Mouse (Mus musculus) limb, embryonic 13.5 days (tissue): Measurements from ENCODE around the gene Rnf223. TPM values are rescaled to one million over a fixed set of nuclear protein-coding genes. Genes with fewer than 3 reads are reported as not detected.
"Not testable (repeated sequence)": the region's sequence is repeated elsewhere in the genome, so short reads cannot be mapped to it uniquely, and the experiment has no call there.

ENCODE experiments used
- ATAC-seq: fragments of 200-750 bp; cut with Nextera tagmentation; 2 replicates; pipeline ENCODE4 v1.8.0; 2017; ENCODE audit warnings: low read depth, moderate number of reproducible peaks, moderate TSS enrichment; ENCODE audit not compliant: low FRiP score
- H3K27ac ChIP-seq: fragments of 300-500 bp; sonication (generic); 2 replicates; pipeline ENCODE4 v1.5.1; 2015; ENCODE audit warnings: inconsistent platforms, mild to moderate bottlenecking, moderate library complexity
- H3K27me3 ChIP-seq: fragments of 300-500 bp; sonication (generic); 2 replicates; pipeline ENCODE4 v1.6.1; 2015; ENCODE audit warnings: mild to moderate bottlenecking, inconsistent platforms
- H3K36me3 ChIP-seq: fragments of 300-500 bp; sonication (generic); 2 replicates; pipeline ENCODE4 v1.6.1; 2015; ENCODE audit warnings: inconsistent platforms, mild to moderate bottlenecking, moderate library complexity
- H3K4me1 ChIP-seq: fragments of 300-500 bp; sonication (generic); 2 replicates; pipeline ENCODE4 v1.6.1; 2015; ENCODE audit warnings: inconsistent platforms
- H3K4me2 ChIP-seq: fragments of 300-500 bp; sonication (generic); replicated peaks from 2 replicates; pipeline ENCODE4 v1.6.1; 2015; ENCODE audit warnings: inconsistent platforms, mild to moderate bottlenecking, moderate library complexity
- H3K4me3 ChIP-seq: fragments of 300-500 bp; sonication (generic); 2 replicates; pipeline ENCODE4 v1.5.1; 2015; ENCODE audit warnings: moderate library complexity, mild to moderate bottlenecking, inconsistent platforms
- H3K9ac ChIP-seq: fragments of 300-500 bp; sonication (generic); 2 replicates; pipeline ENCODE4 v1.6.1; 2015; ENCODE audit warnings: mild to moderate bottlenecking, inconsistent platforms
- H3K9me3 ChIP-seq: fragments of 300-500 bp; sonication (generic); 2 replicates; pipeline ENCODE4 v1.6.1; 2016; ENCODE audit warnings: inconsistent platforms
- WGBS: fragments of 180-500 bp; shearing (Covaris S2); methylation state at CpG from one replicate; pipeline ENCODE4 v1.1.7; 2015; 5-methylcytosine and 5-hydroxymethylcytosine counted together
- polyA plus RNA-seq: library from polyadenylated mRNA; unstranded; fragments of >200 nt; fragmentation: Nextera tagmentation; extraction: Ambion mirVana; gene quantifications from 2 replicates; pipeline ENCODE4 v1.2.1, GENCODE M21; 2015

Rnf223 gene
- polyA plus RNA-seq, 1 experiment from 2014 or later = 0.48 TPM

DNA sequence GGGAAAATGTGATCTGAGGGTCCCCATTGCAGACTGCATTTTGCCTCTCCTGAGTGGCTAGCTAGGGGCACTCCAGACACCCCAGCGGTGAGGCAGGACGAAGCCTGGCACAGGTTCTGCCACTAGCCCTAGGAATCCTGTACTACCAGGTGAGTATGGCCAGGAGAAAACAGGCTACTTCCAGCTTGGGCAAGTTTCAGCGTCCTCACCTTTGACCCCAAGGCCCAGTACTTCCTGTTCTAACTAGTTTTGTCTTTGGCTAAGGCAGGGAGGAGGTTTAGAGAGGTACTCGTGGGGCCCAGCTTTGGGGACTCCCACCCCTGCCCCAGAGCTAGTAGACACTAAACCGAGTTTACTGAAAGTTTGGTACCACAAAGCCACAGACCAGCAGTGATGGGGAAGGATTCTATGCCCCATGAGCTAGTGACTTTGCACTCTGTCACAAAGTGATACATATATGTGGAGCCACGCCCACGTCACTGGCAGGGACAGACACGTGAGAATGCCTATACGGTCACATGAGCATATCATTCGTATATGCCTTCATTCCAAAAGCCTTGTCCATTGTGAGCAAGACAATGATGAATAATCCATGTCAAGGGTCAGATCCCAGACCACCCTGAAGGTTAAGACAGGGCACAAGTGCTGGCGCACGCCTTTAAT is 3.8 kb downstream of the Rnf223 start:
- WGBS = 79% methylated on average over 12 of the region's 12 CpGs
- H3K4me1 ChIP-seq = no peaks in the 10 kb centered on the region
- no peak for ATAC-seq
- no peak overlapping the region for H3K27ac ChIP-seq
- no peaks in the 10 kb centered on the region for H3K36me3 ChIP-seq
- H3K9me3 ChIP-seq = no peaks in the 10 kb centered on the region; the same call in 1 of the 2 replicates
- H3K9ac ChIP-seq = no peak overlapping the region
- no peak overlapping the region for H3K4me2 ChIP-seq
- H3K4me3 ChIP-seq = no peak overlapping the region
- H3K27me3 ChIP-seq = no peaks in the 10 kb centered on the region

DNA sequence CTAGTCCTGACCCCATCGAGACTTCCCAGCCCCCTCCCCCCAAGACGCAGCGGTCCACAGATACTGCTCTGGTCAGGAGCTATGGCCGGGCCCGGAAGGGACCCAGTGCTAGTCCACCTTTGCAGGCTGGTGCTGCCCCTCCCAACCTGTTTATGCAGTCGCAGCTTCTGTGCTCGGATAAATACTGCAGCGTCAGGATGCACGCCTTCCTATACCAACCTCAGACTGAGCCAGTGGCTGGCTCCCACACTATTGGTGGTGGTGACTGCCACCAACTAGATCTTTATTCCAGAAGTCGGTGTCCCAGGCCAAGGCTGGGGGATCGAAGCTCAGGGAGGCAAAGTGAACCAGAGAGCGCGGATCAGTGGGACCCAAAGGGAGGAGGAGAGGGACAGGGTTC is 4.8 kb downstream of the Rnf223 start:
- H3K27ac ChIP-seq = no peak overlapping the region
- ATAC-seq = no peak
- H3K27me3 ChIP-seq = no peaks in the 10 kb centered on the region
- H3K36me3 ChIP-seq = no peaks in the 10 kb centered on the region
- H3K9ac ChIP-seq = no peak overlapping the region
- H3K4me1 ChIP-seq = no peaks in the 10 kb centered on the region
- no peak overlapping the region for H3K4me3 ChIP-seq
- no peak overlapping the region for H3K4me2 ChIP-seq
- WGBS = 92% methylated on average over 13 of the region's 13 CpGs
- no peaks in the 10 kb centered on the region; the same call in 1 of the 2 replicates for H3K9me3 ChIP-seq

DNA sequence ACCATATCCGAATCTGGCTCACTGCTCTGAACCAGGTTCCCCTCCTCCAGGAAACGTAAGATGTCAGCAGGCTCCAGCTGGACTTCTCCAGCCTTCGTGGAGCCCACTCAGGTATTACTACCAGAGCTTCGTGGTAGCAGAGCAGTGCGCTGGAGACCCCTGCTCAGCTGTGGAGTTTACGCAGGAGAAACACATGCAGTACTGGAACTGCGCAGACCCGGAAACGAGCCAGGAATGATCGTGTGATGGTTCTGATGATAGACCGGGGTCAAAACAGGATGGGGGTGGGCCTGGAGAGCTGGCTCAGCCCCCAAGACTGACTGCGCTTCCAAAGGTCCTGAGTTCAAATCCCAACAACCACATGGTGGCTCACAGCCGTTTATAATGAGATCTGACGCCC is 5.5 kb downstream of the Rnf223 start:
- H3K36me3 ChIP-seq = no peaks in the 10 kb centered on the region
- H3K4me3 ChIP-seq = no peak overlapping the region
- H3K9me3 ChIP-seq = no peaks in the 10 kb centered on the region; the same call in 1 of the 2 replicates
- H3K9ac ChIP-seq = no peak overlapping the region
- no peak for ATAC-seq
- no peaks in the 10 kb centered on the region for H3K27me3 ChIP-seq
- no peaks in the 10 kb centered on the region for H3K4me1 ChIP-seq
- H3K27ac ChIP-seq = no peak overlapping the region
- WGBS = 93% methylated on average over 14 of the region's 14 CpGs
- no peak overlapping the region for H3K4me2 ChIP-seq

DNA sequence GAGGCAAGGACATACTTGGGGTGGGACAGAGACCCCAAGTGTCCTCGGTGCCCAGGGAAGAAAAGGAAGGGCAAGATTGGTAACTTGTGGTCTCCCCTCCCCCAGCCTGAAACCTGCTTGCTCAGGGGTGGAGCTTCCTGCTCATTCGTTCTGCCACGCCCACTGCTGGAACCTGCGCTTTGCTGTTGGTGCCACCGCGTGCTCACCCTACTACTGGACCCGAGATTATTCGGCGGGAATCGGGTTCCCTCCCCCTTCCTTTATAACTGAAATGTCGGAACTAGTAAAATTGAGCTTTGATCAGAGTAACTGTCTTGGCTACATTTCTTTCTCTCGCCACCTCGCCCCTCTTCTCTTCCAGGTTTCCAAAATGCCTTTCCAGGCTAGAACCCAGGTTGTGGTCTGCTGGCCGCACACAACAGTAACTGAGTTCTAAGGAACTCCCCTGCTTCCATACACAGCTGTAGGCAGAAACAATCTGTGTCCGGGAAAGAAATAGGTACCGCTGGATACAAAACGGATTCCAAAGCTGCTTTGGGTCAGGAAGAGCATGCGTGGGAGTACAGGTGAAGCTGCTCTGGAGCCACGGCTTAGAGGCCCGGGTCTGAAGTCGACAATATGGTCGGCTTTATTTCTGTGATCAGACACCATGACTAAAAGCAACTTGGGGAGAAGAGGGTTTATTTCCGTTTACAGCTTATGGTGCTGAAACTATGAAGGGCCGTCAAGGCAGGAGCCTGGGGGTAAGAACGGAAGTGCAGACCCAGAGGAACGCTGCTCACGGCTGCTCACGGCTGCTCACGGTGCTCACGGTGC is 6.2 kb downstream of the Rnf223 start:
- no peaks in the 10 kb centered on the region for H3K36me3 ChIP-seq
- WGBS = 94% methylated on average over 30 of the region's 30 CpGs
- no peak overlapping the region for H3K4me2 ChIP-seq
- H3K27ac ChIP-seq = no peak overlapping the region
- no peaks in the 10 kb centered on the region for H3K4me1 ChIP-seq
- H3K9me3 ChIP-seq = no peaks in the 10 kb centered on the region; the same call in 1 of the 2 replicates
- ATAC-seq = no peak
- H3K9ac ChIP-seq = no peak overlapping the region
- H3K4me3 ChIP-seq = no peak overlapping the region
- H3K27me3 ChIP-seq = no peaks in the 10 kb centered on the region

DNA sequence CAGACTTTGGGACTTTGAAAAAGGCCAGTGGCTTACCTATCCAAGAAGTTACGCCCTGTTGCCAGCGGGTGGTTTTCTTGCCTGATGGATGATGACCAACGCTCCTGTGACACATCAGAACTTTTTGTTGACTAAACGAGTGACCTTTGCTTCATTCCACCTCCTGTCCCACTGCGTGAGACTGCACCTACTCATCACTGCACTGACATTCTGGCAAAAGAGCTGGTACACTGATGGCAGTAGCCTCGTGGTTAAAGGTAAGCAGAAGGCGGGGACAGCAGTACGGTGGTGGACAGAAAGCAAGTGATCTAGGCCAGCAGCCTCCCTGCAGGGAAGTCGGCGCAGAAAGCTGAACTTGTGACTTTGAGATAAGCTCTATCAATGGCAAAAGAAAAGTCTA is 20.6 kb downstream of the Rnf223 start:
- H3K4me1 ChIP-seq, H3K27me3 ChIP-seq, H3K4me3 ChIP-seq, H3K4me2 ChIP-seq, H3K9ac ChIP-seq, H3K36me3 ChIP-seq, H3K9me3 ChIP-seq, H3K27ac ChIP-seq, ATAC-seq: not testable (repeated sequence)
- 91% methylated on average over 10 of the region's 10 CpGs for WGBS

DNA sequence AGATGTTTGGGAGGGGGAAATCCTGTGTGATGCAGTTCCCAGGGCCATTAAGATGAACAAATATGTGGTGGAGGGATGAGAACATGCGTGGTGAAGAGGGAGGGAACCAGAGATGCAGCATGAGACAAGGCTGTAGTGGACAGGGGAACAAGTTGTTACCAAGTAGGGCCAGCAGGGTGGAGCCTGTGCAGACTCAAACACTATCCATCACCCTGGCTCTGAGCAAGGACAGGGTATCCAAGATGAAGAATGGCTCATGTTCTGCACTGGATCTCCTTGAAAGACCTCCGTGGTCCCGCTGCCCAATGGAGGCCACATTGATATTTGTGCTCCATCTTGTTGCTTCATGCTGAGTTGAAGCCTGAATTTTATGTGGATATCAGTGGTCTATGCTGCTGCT is 24.5 kb downstream of the Rnf223 start:
- ATAC-seq = no peak
- H3K4me2 ChIP-seq = no peak overlapping the region

DNA sequence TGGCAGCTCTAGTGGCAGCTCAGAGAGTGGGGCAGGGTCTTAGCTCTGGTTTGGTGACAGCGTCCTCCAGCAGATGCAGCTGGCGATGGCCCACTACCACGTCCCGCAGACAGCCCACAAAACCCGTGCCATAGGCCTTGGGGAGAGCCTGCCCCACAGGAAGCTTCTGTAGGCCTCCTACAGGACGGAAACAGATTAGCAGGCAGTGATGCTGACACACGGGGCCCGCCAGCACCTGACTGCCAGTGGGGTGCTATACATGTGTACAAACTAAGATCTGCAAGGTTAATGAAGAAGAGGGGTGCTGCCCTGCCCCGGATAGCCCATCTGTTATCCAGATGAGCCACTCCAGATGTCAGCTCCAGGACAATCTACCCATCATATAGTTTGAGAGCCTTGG is 36.2 kb downstream of the Rnf223 start:
- WGBS = 90% methylated on average over 9 of the region's 9 CpGs
- no peaks in the 10 kb centered on the region for H3K4me1 ChIP-seq
- ATAC-seq = no peak
- no peak overlapping the region for H3K4me2 ChIP-seq
- peaks cover 98% of the 10 kb centered on the region for H3K36me3 ChIP-seq
- H3K9me3 ChIP-seq = peaks cover 15% of the 10 kb centered on the region
- H3K9ac ChIP-seq = no peak overlapping the region
- H3K27me3 ChIP-seq = no peaks in the 10 kb centered on the region
- no peak overlapping the region for H3K27ac ChIP-seq
- H3K4me3 ChIP-seq = no peak overlapping the region

More for the DNA sequence above, 24.5 kb downstream of the Rnf223 start:
- H3K9ac ChIP-seq = no peak overlapping the region
- no peaks in the 10 kb centered on the region for H3K27me3 ChIP-seq
- peaks cover 23% of the 10 kb centered on the region for H3K9me3 ChIP-seq
- 97% methylated on average over 3 of the region's 3 CpGs for whole genome bisulfite sequencing
- no peaks in the 10 kb centered on the region for H3K36me3 ChIP-seq
- H3K4me1 ChIP-seq = no peaks in the 10 kb centered on the region
- H3K4me3 ChIP-seq = no peak overlapping the region
- H3K27ac ChIP-seq = no peak overlapping the region

DNA sequence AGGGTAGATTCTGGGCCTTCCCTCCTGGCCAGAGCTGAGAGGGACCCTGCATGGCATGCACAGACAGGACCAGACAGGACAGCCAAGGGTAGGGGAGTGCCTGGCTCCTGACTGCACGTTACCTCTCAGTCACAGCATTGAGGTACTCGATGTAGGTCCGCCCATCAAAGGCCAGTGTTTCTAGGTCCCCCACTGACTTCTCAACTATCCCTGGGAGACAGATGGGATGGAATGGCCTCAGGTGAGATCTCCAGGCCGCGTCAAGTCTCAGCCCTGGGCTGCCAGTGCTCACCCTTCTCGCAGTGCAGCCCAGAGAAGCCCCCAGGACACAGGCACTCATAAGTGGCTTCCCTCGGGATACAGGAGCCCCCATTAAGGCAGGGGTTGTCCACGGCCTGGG is 38.3 kb downstream of the Rnf223 start:
- peaks cover 3% of the 10 kb centered on the region; the same call in 1 of the 2 replicates for H3K9me3 ChIP-seq
- no peaks in the 10 kb centered on the region for H3K4me1 ChIP-seq
- no peaks in the 10 kb centered on the region for H3K27me3 ChIP-seq
- H3K36me3 ChIP-seq = peaks cover 100% of the 10 kb centered on the region
- no peak overlapping the region for H3K4me2 ChIP-seq
- H3K4me3 ChIP-seq = no peak overlapping the region
- no peak overlapping the region for H3K9ac ChIP-seq
- no peak for ATAC-seq
- no peak overlapping the region for H3K27ac ChIP-seq
- 90% methylated on average over 8 of the region's 8 CpGs for WGBS

DNA sequence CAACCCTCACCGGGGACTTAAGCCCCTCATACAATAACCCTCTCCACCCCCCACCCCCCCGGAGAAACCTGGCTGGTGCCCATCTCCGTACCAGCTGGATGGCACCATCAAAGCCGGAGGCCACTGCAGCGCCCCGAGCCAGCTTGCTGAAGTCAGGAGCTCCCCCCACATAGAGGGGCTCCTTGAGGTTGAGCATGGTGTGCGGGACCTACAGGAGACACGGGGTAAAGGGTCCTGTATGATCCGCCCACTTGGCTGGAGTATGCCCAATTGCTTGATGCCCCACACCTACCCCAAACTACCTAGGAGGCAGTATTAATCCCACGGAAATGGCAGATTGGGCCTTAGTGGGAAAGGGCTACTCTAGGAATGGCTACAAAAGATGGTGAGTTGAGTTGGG is 38.8 kb downstream of the Rnf223 start:
- H3K4me2 ChIP-seq = no peak overlapping the region
- peaks cover 3% of the 10 kb centered on the region; the same call in 1 of the 2 replicates for H3K9me3 ChIP-seq
- 95% methylated on average over 10 of the region's 10 CpGs for WGBS
- no peak overlapping the region for H3K9ac ChIP-seq
- no peaks in the 10 kb centered on the region for H3K4me1 ChIP-seq
- no peak overlapping the region for H3K27ac ChIP-seq
- H3K27me3 ChIP-seq = no peaks in the 10 kb centered on the region
- no peak for ATAC-seq
- H3K36me3 ChIP-seq = peaks cover 100% of the 10 kb centered on the region
- H3K4me3 ChIP-seq = no peak overlapping the region

DNA sequence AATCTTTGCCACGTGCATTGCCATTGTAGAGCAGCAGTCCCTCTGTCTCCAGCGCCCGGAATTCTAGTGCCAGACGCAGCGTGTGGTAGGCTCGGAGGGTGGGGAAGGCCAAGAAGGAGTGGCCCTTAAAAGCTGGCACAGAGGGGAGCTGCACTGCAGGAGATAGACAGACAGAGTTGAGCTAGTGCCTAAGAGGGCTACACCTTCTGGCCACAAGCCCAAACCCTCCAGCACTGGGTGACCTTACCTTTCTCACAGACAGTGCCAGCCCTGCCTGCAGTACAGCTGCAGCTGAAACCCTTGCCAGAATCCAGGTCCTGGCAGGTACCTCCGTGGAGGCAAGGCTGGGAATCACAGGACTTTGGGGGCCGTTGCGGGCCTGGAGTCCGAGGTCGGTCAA is 41.5 kb downstream of the Rnf223 start:
- peaks cover 100% of the 10 kb centered on the region for H3K36me3 ChIP-seq

DNA sequence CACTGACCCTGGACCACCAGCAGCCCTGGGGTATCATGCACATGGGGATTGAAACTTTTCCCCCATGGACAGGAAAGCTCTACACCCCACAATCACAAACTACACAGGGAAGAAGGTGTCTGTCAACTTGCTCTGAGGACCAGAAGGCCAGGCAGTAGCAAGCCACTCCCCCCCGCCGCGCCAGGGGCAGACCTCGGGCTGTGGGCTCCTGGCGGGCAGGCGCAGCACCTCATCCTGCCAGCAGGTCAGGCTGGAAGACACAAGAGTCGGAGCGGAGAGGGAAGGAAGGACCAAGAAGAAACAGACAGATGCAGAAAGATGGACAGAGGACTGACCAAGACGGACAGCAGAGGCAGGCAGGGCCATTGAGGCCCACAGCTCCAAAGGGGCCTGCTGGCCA is 47.3 kb downstream of the Rnf223 start:
- H3K36me3 ChIP-seq = peaks cover 87% of the 10 kb centered on the region
- no peak for ATAC-seq
- WGBS = 94% methylated on average over 9 of the region's 9 CpGs

More for the DNA sequence above, 41.5 kb downstream of the Rnf223 start:
- H3K27ac ChIP-seq = no peak overlapping the region
- no peaks in the 10 kb centered on the region for H3K9me3 ChIP-seq
- no peak for ATAC-seq
- no peaks in the 10 kb centered on the region for H3K4me1 ChIP-seq
- no peak overlapping the region for H3K9ac ChIP-seq
- 95% methylated on average over 11 of the region's 11 CpGs for WGBS
- no peak overlapping the region for H3K4me2 ChIP-seq
- H3K4me3 ChIP-seq = no peak overlapping the region
- no peaks in the 10 kb centered on the region for H3K27me3 ChIP-seq

More for the DNA sequence above, 47.3 kb downstream of the Rnf223 start:
- Histone ChIP-seq H3K4me2 (no peak overlapping the region), H3K9ac (no peak overlapping the region), H3K27me3 (no peaks in the 10 kb centered on the region), H3K27ac (no peak overlapping the region), H3K4me1 (no peaks in the 10 kb centered on the region), H3K9me3 (no peaks in the 10 kb centered on the region), H3K4me3 (no peak overlapping the region)
